Mouse (Mus musculus) liver, postnatal 0 days (tissue): ENCODE measurements around the gene Ube2g1. TPM values are rescaled to one million over a fixed set of nuclear protein-coding genes. Genes with fewer than 3 reads are reported as not detected.
"Not testable (repeated sequence)": the region's sequence is repeated elsewhere in the genome, so short reads cannot be mapped to it uniquely, and the experiment has no call there.

Experiments used
- ATAC-seq: fragments of 200-750 bp; cut with Nextera tagmentation; 2 replicates; pipeline ENCODE4 v1.8.0; 2017; ENCODE audit warnings: mild to moderate bottlenecking, moderate library complexity
- DNase-seq: peaks from one replicate; pipeline ENCODE4 v3.0.0-alpha.2; 2016
- H3K27ac ChIP-seq: fragments of 300-500 bp; sonication (generic); 2 replicates; pipeline ENCODE4 v1.5.1; 2014; ENCODE audit warnings: antibody characterized with exemption, moderate library complexity, mild to moderate bottlenecking, low read depth
- H3K27me3 ChIP-seq: fragments of 300-500 bp; sonication (generic); 2 replicates; pipeline ENCODE4 v1.6.1; 2014; ENCODE audit warnings: low read length, control low read depth, mixed read lengths; ENCODE audit not compliant: insufficient read depth
- H3K36me3 ChIP-seq: fragments of 300-500 bp; sonication (generic); replicated peaks from 2 replicates; pipeline ENCODE4 v1.6.1; 2014; ENCODE audit warnings: mild to moderate bottlenecking, control low read depth, low read length, moderate library complexity, mixed read lengths; ENCODE audit not compliant: insufficient read depth
- H3K4me1 ChIP-seq: fragments of 300-500 bp; sonication (generic); 2 replicates; pipeline ENCODE4 v1.6.1; 2014; ENCODE audit warnings: antibody characterized with exemption, mild to moderate bottlenecking, control low read depth; ENCODE audit not compliant: insufficient read depth
- H3K4me2 ChIP-seq: fragments of 300-500 bp; sonication (generic); 2 replicates; pipeline ENCODE4 v1.6.1; 2014; ENCODE audit warnings: low read depth, mild to moderate bottlenecking, low read length, moderate library complexity, mixed read lengths
- H3K4me3 ChIP-seq: fragments of 300-500 bp; sonication (generic); 2 replicates; pipeline ENCODE4 v1.5.1; 2014; ENCODE audit warnings: low read depth, low read length
- H3K9ac ChIP-seq: fragments of 300-500 bp; sonication (generic); replicated peaks from 2 replicates; pipeline ENCODE4 v1.6.1; 2014; ENCODE audit warnings: mild to moderate bottlenecking, moderate library complexity
- H3K9me3 ChIP-seq: fragments of 300-500 bp; sonication (generic); 2 replicates; pipeline ENCODE4 v1.6.1; 2016; ENCODE audit warnings: mild to moderate bottlenecking, control low read depth, low read length, mixed read lengths
- CTCF ChIP-seq: sonication (generic); IDR thresholded peaks from 2 replicates; pipeline ENCODE4 v1.5.1; 2016; ENCODE audit warnings: antibody characterized with exemption, low read depth
- EP300 ChIP-seq: IDR thresholded peaks from 2 replicates; pipeline ENCODE4 v1.6.1; 2016; ENCODE audit warnings: antibody characterized with exemption, low read depth, mild to moderate bottlenecking
- WGBS: fragments of 180-500 bp; shearing (Covaris S2); extraction: QIAGEN DNeasy Blood & Tissue Kit; methylation state at CpG from one replicate; pipeline ENCODE4 v1.1.7; 2014; ENCODE audit not compliant: insufficient replicate concordance; 5-methylcytosine and 5-hydroxymethylcytosine counted together
- polyA plus RNA-seq: library from polyadenylated mRNA; unstranded; fragments of >200 nt; fragmentation: Nextera tagmentation; extraction: Ambion mirVana; gene quantifications from 2 replicates; pipeline ENCODE4 v1.2.1, GENCODE M21; 2015

The Ube2g1 gene
- polyA plus RNA-seq, 1 experiment from 2014 or later: 28.1 TPM

DNA sequence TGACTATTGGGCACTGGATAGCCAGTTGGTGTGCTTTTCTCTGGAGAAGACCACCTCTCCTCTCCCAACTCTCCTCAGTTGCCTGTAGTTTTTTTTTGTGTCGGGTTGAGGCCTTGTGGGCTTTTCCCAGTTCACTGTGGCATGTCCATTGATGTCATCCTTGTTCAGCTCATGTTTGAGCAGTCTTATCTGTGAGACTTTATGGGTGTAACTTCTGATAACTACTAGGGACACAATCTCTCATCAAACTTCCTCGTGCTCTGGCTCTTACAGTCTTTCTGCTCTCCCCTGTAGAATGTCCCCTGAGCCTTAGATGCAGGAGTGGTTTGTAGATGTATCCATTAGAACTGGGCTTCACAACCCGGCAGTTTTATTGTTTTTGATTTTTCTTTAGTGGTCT is 87.9 kb downstream of the Ube2g1 start:
- DNase-seq: no peak
- 46% methylated on average over 3 of the region's 3 CpGs for WGBS
- H3K4me3 ChIP-seq: no peak overlapping the region

DNA sequence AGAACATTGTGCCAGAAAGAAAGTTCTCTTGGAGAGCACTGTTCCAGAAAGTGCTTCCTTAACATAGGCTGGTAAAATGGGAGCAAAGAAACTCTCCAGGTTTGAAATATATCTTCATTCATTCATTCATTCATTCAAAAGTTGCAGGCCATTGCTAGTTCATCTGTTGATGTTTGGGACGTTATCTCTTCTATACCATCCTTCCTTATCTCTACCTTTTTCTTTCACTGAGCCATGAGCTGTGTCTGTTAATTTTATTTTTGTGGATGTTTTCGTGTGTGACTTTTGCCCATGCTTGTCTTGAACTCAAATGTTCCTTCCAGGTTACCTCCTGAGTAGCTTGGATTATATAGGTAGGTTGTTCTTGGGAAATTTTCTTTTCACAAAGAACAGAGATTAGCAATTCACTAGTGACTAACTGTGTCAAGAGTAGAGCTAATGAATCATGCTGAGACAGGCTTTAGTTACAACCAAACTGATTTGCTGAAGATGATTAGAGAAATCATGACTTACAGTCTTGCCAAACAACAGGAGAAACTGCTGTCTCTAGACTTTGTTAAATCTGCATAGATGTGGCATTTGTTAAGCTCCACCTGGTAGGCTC is 89.4 kb downstream of the Ube2g1 start:
- no peak for ATAC-seq
- H3K4me3 ChIP-seq: no peak overlapping the region

More for the DNA sequence above, 87.9 kb downstream of the Ube2g1 start:
- Histone ChIP-seq H3K27me3 (no peaks in the 10 kb centered on the region), H3K36me3 (0 out of 2 replicates have a peak, but pooled peaks cover 7% of the 10 kb centered on the region), H3K4me2 (no peak overlapping the region), H3K4me1 (peaks cover 42% of the 10 kb centered on the region), H3K9ac (no peak overlapping the region), H3K9me3 (no peaks in the 10 kb centered on the region), H3K27ac (no peak overlapping the region)
- TF ChIP-seq EP300 (no peak), CTCF (no peak)
- no peak for ATAC-seq

DNA sequence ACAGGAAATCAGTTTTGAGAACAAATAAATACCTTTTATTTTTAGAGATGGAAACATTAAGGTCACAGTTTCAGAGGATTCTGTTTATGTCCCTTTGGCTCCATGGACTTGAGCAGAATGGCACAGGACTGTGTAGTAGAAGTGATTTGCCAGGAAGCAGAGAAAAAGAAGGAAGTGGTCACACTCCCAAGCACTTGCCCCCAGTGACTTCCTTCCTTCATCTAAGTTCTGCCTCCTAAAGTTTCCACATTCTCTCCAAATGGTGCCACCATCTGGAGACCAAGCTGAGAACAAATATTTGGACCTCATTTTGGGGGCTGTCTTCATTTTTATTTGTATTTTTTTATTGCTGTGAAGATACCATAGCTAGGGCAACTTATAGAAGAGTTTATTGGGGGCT is 90.2 kb downstream of the Ube2g1 start:
- H3K4me1 ChIP-seq: peaks cover 25% of the 10 kb centered on the region
- H3K27me3 ChIP-seq: no peaks in the 10 kb centered on the region
- no peak overlapping the region for H3K4me2 ChIP-seq

More for the DNA sequence above, 89.4 kb downstream of the Ube2g1 start:
- Histone ChIP-seq H3K36me3 (peaks cover 17% of the 10 kb centered on the region; the same call in 1 of the 2 replicates), H3K9me3 (no peaks in the 10 kb centered on the region), H3K4me1 (peaks cover 34% of the 10 kb centered on the region), H3K27me3 (no peaks in the 10 kb centered on the region), H3K4me2 (no peak overlapping the region), H3K9ac (no peak overlapping the region), H3K27ac (no peak overlapping the region)
- 55% methylated on average over 2 of the region's 2 CpGs for WGBS
- TF ChIP-seq EP300 (no peak), CTCF (no peak)
- DNase-seq: no peak

DNA sequence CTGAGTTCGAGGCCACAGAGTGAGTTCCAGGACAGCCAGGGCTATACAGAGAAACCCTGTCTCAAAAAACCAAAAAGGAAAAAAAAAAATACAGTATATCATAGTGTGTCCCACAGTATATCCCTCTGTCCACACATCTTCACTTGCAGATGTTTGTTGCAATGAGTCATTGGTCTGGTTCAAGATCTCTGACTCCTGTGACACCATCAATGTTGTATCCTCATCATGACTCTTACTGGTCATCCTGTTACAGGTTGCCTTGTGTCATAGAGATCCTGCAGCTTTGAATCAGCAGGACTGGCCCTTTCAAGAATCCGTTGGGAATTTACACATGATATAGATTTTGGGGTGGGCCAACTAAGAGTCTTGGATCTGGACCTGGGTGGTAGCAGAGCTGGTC is 98.0 kb downstream of the Ube2g1 start:
- peaks cover 14% of the 10 kb centered on the region; the same call in 1 of the 2 replicates for H3K36me3 ChIP-seq
- DNase-seq, H3K9ac ChIP-seq, ATAC-seq, H3K27me3 ChIP-seq, H3K4me2 ChIP-seq, H3K4me1 ChIP-seq, H3K27ac ChIP-seq, H3K4me3 ChIP-seq, H3K9me3 ChIP-seq: not testable (repeated sequence)
- 79% methylated on average over 2 of the region's 2 CpGs for WGBS

More for the DNA sequence above, 90.2 kb downstream of the Ube2g1 start:
- TF ChIP-seq EP300 (no peak), CTCF (no peak)
- H3K4me3 ChIP-seq: no peak overlapping the region
- H3K9me3 ChIP-seq: no peaks in the 10 kb centered on the region
- no peak for DNase-seq
- ATAC-seq: no peak
- no peak overlapping the region for H3K9ac ChIP-seq
- H3K27ac ChIP-seq: no peak overlapping the region
- H3K36me3 ChIP-seq: peaks cover 22% of the 10 kb centered on the region; the same call in 1 of the 2 replicates

DNA sequence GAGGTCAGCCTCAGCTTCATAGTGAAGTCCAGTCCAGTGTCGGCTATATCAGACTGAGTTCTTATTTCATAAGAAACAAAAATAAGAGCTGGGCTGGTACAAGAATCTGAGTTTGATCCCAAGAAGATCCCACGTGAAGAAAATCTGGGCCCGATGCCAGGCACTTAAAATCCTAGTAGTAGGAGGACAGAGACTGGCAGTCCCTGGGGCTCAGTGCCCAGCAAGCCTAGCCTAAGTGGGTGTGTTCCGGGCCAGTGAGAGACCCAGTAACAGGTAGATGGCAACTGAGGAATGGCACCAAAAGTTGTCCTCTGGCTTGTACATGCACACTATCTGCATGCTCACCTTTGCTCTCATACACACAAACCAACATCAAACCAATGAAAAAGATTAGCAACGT is 105.6 kb downstream of the Ube2g1 start:
- 85% methylated on average over 5 of the region's 5 CpGs for WGBS
- H3K36me3 ChIP-seq: peaks cover 28% of the 10 kb centered on the region

GRCm38 (mm10) chr11:72718161-72718560 is 111.1 kb downstream of the Ube2g1 start:
- no peaks in the 10 kb centered on the region for H3K9me3 ChIP-seq
- no peak overlapping the region for H3K4me2 ChIP-seq
- peaks cover 31% of the 10 kb centered on the region for H3K36me3 ChIP-seq
- WGBS: 74% methylated on average over 3 of the region's 3 CpGs
- H3K4me3 ChIP-seq: no peak overlapping the region
- no peak for ATAC-seq
- H3K27me3 ChIP-seq: no peaks in the 10 kb centered on the region
- no peak overlapping the region for H3K27ac ChIP-seq
- no peaks in the 10 kb centered on the region for H3K4me1 ChIP-seq
- no peak for DNase-seq
- TF ChIP-seq CTCF (no peak), EP300 (no peak)
- H3K9ac ChIP-seq: no peak overlapping the region

More for the DNA sequence above, 105.6 kb downstream of the Ube2g1 start:
- Histone ChIP-seq H3K4me3 (no peak overlapping the region), H3K4me1 (no peaks in the 10 kb centered on the region), H3K9me3 (no peaks in the 10 kb centered on the region), H3K9ac (no peak overlapping the region), H3K27me3 (no peaks in the 10 kb centered on the region), H3K4me2 (no peak overlapping the region), H3K27ac (no peak overlapping the region)
- no peak for DNase-seq
- no peak for TF ChIP-seq CTCF
- ATAC-seq: no peak

DNA sequence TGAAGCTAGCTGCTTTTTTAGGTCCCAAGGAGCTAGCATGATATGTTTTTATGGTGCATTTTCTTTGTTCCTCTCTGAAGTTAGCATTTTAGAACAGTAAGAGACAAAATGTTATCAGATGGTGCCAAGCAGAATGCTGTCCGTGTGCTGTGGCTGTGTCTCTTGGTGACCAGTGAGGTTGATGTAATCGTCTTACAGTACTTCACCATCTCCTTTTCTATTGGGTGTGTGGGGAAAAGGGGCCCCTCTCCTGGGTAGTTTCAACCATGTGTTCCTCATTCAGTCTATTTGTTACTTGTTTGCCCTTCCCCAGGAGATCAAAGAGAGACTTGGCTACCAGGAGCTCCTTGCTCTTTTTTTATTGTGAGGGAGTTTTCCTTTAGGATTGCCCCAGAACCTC is 116.1 kb downstream of the Ube2g1 start:
- H3K9ac ChIP-seq: no peak overlapping the region
- no peak overlapping the region for H3K4me3 ChIP-seq
- no peak for TF ChIP-seq CTCF
- no peak for TF ChIP-seq EP300
- ATAC-seq: no peak
- DNase-seq: no peak
- peaks cover 36% of the 10 kb centered on the region for H3K36me3 ChIP-seq
- H3K4me2 ChIP-seq: no peak overlapping the region
- 53% methylated on average over 2 of the region's 2 CpGs for WGBS
- H3K27ac ChIP-seq: no peak overlapping the region
- no peaks in the 10 kb centered on the region for H3K4me1 ChIP-seq
- no peaks in the 10 kb centered on the region for H3K27me3 ChIP-seq
- H3K9me3 ChIP-seq: no peaks in the 10 kb centered on the region
